Mouse (Mus musculus): ENCODE measurements around the gene Tlcd2.

DNA sequence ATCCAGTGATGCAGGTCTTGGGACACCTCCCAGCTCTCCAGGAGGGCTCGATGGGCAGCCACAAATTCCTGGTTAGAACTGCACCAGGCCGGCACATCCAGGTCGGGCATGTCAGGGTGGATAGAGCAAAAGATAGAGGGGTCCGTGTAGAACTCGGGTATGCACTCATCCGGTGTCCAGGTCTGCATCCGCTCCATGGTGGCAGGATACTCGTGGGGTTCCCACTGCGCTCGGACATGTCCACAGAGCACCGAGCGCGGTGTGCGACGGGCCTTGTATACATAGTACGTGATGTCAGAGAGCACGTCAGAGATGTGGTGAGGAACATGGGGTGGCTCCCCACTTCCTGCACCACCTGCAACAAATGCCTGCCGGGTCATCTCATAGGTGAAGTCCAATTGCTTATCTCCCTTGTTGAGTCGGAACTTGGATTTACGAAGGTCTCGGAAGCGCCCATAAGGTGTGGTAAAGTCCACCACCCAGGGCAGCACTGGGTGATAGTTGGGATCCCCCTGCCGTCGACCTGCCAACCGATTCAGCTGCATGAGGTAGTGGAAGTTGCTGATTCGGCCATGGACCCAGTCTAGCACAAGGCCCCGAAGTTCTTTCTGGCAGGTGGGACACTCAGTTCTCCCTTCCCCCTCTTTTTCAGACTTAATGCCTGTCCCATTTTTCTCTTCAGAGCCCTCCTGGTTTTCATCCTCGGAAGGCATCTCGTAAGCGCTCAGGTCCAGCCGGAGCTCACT lies 8.5 kb upstream of the Tlcd2 start:
- no peak for TF ChIP-seq POLR2A (IDR thresholded peaks at IDR 0.05; ENCODE audit: low read depth, low read length)
- TF ChIP-seq CTCF (IDR thresholded peaks at IDR 0.05; ENCODE audit: extremely low read depth, insufficient read length, insufficient replicate concordance, low read depth, low read length), result no peak

Measured in small intestine, adult 2 months (tissue).